Mouse (Mus musculus) midbrain, embryonic 10.5 days (tissue): ENCODE data around the gene Ugt1a8. TPM values are rescaled to one million over a fixed set of nuclear protein-coding genes. Genes with fewer than 3 reads are reported as not detected.

Experiments
- DNase-seq: peaks from one replicate; pipeline ENCODE4 v3.0.0-alpha.2; 2017; ENCODE audit warnings: low spot score
- H3K27ac ChIP-seq: fragments of 300-500 bp; sonication (generic); replicated peaks from 2 replicates; pipeline ENCODE4 v1.5.1; 2016; ENCODE audit warnings: mild to moderate bottlenecking
- H3K27me3 ChIP-seq: fragments of 300-500 bp; sonication (generic); 2 replicates; pipeline ENCODE4 v1.6.1; 2016; ENCODE audit warnings: low read depth, mild to moderate bottlenecking; ENCODE audit not compliant: poor library complexity, severe bottlenecking
- H3K36me3 ChIP-seq: fragments of 300-500 bp; sonication (generic); 2 replicates; pipeline ENCODE4 v1.6.1; 2016; ENCODE audit warnings: mild to moderate bottlenecking, moderate library complexity
- H3K4me1 ChIP-seq: fragments of 300-500 bp; sonication (generic); 2 replicates; pipeline ENCODE4 v1.6.1; 2016
- H3K4me3 ChIP-seq: fragments of 300-500 bp; sonication (generic); 2 replicates; pipeline ENCODE4 v1.5.1; 2016; ENCODE audit warnings: mild to moderate bottlenecking, moderate library complexity
- H3K9me3 ChIP-seq: fragments of 300-500 bp; sonication (generic); replicated peaks from 2 replicates; pipeline ENCODE4 v1.6.1; 2016; ENCODE audit warnings: mild to moderate bottlenecking
- WGBS: fragments of 180-500 bp; shearing (Covaris S2); methylation state at CpG from one replicate; pipeline ENCODE4 v1.1.7; 2016; 5-methylcytosine and 5-hydroxymethylcytosine counted together
- polyA plus RNA-seq: library from polyadenylated mRNA; unstranded; fragments of >200 nt; fragmentation: Nextera tagmentation; extraction: Ambion mirVana; gene quantifications from 2 replicates; pipeline ENCODE4 v1.2.1, GENCODE M21; 2016

Gene Ugt1a8
- polyA plus RNA-seq, 1 experiment from 2014 or later = not detected

DNA sequence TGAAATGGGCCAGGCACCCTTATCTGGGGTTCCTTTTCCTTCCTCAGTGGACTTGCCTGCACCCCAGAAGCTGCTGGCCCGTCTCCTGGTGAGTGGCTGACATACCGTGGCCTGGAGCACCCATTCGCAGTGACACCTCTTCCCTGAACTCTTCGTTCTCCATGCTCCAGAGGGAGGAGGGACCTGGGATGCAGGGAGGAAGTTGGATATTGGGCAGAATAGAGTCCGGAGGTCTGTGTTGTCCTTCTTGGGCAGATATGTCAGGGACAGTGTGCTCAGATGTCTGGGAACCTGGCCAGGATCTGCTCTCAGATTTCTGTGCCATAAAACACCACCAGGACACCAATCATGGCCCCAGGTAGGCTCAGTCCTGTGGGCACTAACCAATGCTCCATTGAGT, 152.5 kb downstream of the Ugt1a8 start:
- DNase-seq = no peak
- 77% methylated on average over 5 of the region's 5 CpGs for WGBS
- H3K4me3 ChIP-seq = no peak overlapping the region
- H3K9me3 ChIP-seq = peaks cover 98% of the 10 kb centered on the region
- H3K27ac ChIP-seq = no peak overlapping the region
- no peaks in the 10 kb centered on the region for H3K36me3 ChIP-seq
- no peaks in the 10 kb centered on the region for H3K4me1 ChIP-seq
- H3K27me3 ChIP-seq = no peaks in the 10 kb centered on the region

DNA sequence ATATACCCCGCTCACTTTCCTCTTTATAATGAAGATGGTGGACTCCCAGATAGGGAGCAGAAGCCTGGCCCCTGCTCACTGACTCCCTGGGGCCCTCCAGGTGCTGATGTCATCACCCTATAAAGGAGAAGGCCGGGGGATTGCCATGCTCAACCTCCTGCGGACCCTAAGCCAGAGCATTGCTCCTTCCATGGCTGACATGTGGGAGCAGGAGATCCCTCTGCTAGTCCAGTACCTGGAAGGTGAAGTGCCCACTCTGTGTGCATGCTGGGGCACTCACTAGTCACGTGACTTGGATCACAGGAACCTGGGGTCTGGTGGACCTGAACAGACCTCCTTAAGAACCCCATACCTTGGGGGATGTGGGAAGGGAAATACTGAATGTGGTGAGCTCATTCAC, 153.0 kb downstream of the Ugt1a8 start:
- H3K4me1 ChIP-seq = no peaks in the 10 kb centered on the region
- no peaks in the 10 kb centered on the region for H3K36me3 ChIP-seq
- H3K4me3 ChIP-seq = no peak overlapping the region
- WGBS = 77% methylated on average over 4 of the region's 4 CpGs
- no peaks in the 10 kb centered on the region for H3K27me3 ChIP-seq
- DNase-seq = no peak
- H3K27ac ChIP-seq = no peak overlapping the region
- H3K9me3 ChIP-seq = peaks cover 98% of the 10 kb centered on the region

DNA sequence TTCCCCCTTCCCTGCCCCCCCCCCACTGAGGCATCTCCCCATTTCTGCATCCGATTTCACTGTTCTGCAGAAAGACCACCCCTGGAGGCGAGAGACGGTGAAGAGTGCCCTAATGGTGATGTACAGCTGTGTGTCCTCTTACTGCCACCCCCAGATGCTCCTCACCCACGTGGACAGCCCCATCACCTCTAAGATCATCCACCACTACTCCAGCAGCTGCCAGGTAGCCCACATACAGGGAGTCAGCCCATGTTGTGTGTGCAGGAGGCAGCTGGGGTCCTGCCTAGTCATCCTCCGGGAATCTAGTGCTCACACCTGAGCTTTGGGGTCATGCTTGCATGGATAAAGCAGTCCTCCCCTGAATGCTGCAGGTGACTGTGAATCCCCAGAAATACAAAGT, 156.2 kb downstream of the Ugt1a8 start:
- Histone ChIP-seq H3K36me3 (no peaks in the 10 kb centered on the region), H3K9me3 (peaks cover 100% of the 10 kb centered on the region), H3K27ac (no peak overlapping the region), H3K4me3 (no peak overlapping the region), H3K27me3 (no peaks in the 10 kb centered on the region), H3K4me1 (no peaks in the 10 kb centered on the region)
- WGBS = 69% methylated on average over 5 of the region's 5 CpGs
- no peak for DNase-seq

DNA sequence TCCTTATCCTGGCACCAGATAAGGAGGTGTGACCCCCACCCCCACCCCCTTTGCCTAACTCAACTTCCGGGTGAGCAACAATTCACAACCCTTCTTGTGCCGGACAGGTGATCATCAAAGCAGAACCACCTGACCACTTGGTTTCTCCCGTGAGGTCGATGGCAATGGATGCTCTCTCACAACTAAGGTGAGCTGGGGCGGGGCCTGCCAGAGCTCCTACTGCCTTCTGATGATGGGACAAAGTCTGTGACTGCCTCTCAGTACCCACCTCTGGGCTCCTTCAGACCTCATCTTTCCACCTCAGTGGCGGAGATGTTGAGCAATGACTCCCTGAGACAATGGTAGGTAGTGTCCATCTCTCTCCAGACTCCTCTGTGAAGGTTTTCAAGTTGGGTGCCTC, 158.3 kb downstream of the Ugt1a8 start:
- Histone ChIP-seq H3K27ac (no peak overlapping the region), H3K36me3 (no peaks in the 10 kb centered on the region), H3K4me1 (no peaks in the 10 kb centered on the region), H3K27me3 (no peaks in the 10 kb centered on the region), H3K9me3 (peaks cover 100% of the 10 kb centered on the region), H3K4me3 (no peak overlapping the region)
- no peak for DNase-seq
- WGBS = 80% methylated on average over 6 of the region's 6 CpGs

DNA sequence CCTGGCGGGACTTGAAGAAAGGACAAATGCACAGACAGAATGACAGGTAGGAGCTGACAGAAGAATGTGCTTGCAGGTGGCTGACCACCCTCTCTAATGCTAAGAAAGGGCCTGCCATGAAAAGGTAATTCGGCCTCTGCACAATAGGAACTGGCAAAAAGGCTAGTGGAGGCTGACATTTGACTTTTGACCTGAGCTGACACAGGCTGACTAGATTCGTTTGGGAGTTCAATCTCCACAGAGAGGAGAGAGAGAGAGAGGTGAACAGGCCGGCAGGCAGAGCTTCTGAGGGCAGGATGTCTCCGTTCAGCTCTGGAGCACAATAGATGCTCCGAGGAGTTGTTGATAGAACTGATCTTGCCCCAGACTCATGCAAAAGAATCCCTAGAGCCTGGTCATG, 158.8 kb downstream of the Ugt1a8 start:
- no peak overlapping the region for H3K4me3 ChIP-seq
- no peak overlapping the region for H3K27ac ChIP-seq
- peaks cover 100% of the 10 kb centered on the region for H3K9me3 ChIP-seq
- H3K4me1 ChIP-seq = no peaks in the 10 kb centered on the region
- no peaks in the 10 kb centered on the region for H3K27me3 ChIP-seq
- H3K36me3 ChIP-seq = no peaks in the 10 kb centered on the region
- no peak for DNase-seq
- WGBS = 45% methylated on average over 6 of the region's 6 CpGs

DNA sequence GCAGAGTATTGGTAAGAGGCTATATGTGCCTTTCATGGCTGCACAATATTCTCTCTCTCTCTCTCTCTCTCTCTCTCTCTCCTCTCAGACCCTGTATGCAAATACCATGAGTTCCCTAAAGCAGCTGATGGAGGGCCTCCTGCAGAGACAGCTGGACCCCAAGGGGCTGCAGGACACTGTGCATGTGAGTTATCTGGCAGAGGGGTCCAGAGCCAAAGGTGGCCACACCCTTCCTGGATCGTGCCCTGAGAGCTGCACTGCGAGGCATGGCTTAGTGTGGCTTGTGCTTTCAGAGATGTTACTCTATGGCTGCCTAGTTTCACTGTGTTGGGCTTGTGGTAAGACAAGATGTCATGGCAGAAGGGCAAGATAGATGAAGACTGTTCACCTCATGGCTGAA, 160.0 kb downstream of the Ugt1a8 start:
- no peak overlapping the region for H3K4me3 ChIP-seq

DNA sequence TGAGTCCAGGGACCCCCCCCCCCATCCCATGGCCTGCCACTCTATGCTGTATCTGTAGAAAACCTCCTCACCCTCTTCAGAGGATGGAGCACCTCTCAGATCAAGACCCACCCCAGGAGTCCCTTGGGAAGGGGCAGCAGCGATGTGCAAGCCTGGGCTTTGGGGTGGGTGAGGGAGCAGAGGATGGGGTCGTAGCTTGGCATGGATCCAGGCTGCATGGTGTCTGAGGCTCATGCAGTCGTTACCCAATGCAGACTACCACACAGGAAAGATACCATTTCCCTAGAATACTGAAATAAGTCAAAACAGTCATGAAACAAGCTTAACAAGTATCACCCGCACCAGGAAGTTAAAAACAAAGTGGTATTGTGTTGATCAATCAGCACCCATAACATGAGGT, 161.0 kb downstream of the Ugt1a8 start:
- Histone ChIP-seq H3K4me1 (no peaks in the 10 kb centered on the region), H3K9me3 (peaks cover 98% of the 10 kb centered on the region), H3K36me3 (no peaks in the 10 kb centered on the region), H3K27me3 (no peaks in the 10 kb centered on the region), H3K27ac (no peak overlapping the region), H3K4me3 (no peak overlapping the region)
- WGBS = 78% methylated on average over 4 of the region's 4 CpGs
- DNase-seq = no peak

More for the DNA sequence above, 160.0 kb downstream of the Ugt1a8 start:
- 60% methylated on average over 2 of the region's 2 CpGs for WGBS
- no peaks in the 10 kb centered on the region for H3K27me3 ChIP-seq
- H3K4me1 ChIP-seq = no peaks in the 10 kb centered on the region
- H3K27ac ChIP-seq = no peak overlapping the region
- no peaks in the 10 kb centered on the region for H3K36me3 ChIP-seq
- DNase-seq = no peak
- H3K9me3 ChIP-seq = peaks cover 98% of the 10 kb centered on the region

DNA sequence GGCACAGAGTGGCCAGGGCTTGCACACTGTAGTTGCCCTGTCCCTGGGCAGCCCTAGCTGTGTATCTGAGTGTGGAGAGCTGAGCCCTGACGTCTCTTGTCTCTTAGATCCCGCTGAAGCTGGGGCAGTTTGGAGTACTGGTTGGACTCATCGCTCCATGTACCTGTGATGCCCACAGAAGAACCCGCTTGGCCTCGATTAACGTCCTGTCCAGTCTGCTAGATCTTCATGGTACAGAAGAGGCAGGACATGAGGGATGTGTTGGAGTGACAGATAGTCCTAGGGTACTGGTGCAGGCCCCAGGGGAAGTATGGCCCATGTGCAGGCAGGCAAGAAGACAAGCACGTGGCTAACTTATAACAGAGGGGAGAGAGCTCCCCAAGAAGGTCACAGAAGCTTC, 162.0 kb downstream of the Ugt1a8 start:
- 82% methylated on average over 7 of the region's 7 CpGs for WGBS
- Histone ChIP-seq H3K4me1 (no peaks in the 10 kb centered on the region), H3K9me3 (peaks cover 98% of the 10 kb centered on the region), H3K4me3 (no peak overlapping the region), H3K36me3 (no peaks in the 10 kb centered on the region), H3K27me3 (no peaks in the 10 kb centered on the region), H3K27ac (no peak overlapping the region)
- DNase-seq = no peak

DNA sequence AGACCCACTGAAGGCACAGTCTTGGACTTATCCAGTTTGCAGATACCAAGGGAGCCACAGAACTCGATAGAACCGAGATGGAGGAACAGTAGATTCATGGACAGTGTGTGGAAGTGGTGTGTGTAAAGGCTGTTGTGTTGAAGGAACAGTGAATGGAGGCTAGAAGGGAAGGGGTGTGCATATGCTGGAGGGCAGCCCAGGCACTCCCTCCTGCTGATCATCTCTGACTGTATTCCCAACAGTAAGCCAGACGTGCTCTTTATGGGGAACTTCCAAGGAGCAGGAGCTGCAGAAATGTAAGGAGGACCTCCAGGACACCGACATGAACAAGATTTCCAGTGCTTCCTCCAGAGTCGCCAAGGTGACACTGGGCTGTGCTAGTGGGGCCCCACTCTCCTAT, 162.4 kb downstream of the Ugt1a8 start:
- H3K4me1 ChIP-seq = no peaks in the 10 kb centered on the region
- 82% methylated on average over 5 of the region's 5 CpGs for WGBS
- H3K27ac ChIP-seq = no peak overlapping the region
- H3K27me3 ChIP-seq = no peaks in the 10 kb centered on the region
- H3K9me3 ChIP-seq = peaks cover 98% of the 10 kb centered on the region
- no peak overlapping the region for H3K4me3 ChIP-seq
- H3K36me3 ChIP-seq = no peaks in the 10 kb centered on the region
- DNase-seq = no peak

DNA sequence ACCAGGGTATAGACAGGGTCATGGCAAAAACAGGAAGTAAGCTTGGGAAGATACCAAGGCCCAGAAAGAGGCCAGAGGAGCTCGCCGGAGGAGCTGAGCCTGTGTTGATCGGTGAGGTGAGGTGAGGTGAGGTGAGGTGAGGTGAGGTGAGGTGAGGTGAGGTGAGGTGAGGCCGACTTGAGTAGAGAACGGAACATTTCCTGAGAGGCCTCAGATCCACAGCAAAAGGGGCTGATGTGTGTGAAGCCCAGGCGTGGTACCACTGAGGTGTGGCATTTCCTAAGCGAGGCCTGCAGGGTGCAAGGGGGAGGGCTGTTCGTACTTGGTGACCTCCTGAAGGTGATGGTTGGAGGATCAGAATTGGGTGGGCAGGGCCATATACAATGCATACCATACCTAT, 165.5 kb downstream of the Ugt1a8 start:
- H3K4me3 ChIP-seq = no peak overlapping the region
- peaks cover 98% of the 10 kb centered on the region for H3K9me3 ChIP-seq
- no peak for DNase-seq
- H3K36me3 ChIP-seq = no peaks in the 10 kb centered on the region
- no peak overlapping the region for H3K27ac ChIP-seq
- no peaks in the 10 kb centered on the region for H3K27me3 ChIP-seq
- WGBS = 75% methylated on average over 8 of the region's 8 CpGs
- no peaks in the 10 kb centered on the region for H3K4me1 ChIP-seq

DNA sequence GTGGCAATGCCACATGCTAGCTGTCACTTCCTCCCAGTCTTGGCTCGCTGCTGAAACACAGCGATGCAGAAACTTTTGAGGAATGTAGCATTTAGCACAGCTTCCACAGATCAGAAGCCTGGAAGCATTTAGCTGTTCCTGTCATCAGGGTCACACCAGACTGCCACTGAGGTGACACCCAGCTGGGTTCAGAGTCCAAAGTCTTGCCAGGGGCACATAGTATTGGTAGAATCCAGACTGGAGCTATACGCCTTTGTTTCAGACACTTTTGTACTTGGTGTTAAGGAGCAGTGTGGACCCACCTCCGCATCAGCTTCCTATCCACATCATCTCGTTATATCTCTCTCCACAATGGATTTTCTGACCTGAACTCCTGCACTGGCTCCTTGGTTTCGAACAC, 165.9 kb downstream of the Ugt1a8 start:
- H3K4me1 ChIP-seq = no peaks in the 10 kb centered on the region
- H3K27ac ChIP-seq = no peak overlapping the region
- no peaks in the 10 kb centered on the region for H3K27me3 ChIP-seq
- no peaks in the 10 kb centered on the region for H3K36me3 ChIP-seq
- 76% methylated on average over 6 of the region's 6 CpGs for WGBS
- no peak for DNase-seq
- no peak overlapping the region for H3K4me3 ChIP-seq
- peaks cover 98% of the 10 kb centered on the region for H3K9me3 ChIP-seq

DNA sequence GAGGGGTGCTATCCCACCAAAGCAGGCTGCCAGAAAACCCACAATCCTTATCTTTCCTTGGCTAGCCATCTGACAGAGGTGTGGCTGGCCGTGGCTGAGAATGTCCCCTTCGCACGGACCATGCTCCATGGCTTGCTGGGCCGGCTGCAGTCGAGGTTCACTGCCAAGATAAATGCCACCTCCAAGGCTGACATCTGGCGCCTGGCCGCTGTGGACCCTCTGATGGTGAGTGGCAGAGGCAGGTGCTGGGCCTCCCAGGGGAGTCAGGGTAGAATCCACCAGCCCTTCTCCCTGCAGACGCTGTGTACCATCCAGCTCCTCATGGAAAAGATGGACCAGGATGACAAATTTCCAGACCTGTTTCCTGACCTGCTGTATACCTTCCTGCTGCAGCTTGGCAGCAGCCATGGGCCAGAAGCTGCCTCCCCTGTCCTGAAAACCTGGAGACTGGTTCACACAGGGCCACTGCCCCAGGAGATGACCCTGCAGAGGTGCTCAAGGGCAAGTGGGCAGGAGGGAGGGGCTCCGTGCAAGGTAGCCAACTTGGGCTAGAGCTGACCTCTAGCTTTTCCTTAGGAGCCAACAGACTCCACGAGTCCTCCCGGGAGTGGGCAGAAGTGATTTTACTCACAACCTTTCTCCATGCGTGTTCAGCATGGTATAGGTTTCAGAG, 167.3 kb downstream of the Ugt1a8 start:
- peaks cover 97% of the 10 kb centered on the region for H3K9me3 ChIP-seq
- no peaks in the 10 kb centered on the region for H3K4me1 ChIP-seq
- H3K4me3 ChIP-seq = no peak overlapping the region
- no peak for DNase-seq
- WGBS = 90% methylated on average over 12 of the region's 12 CpGs
- H3K27me3 ChIP-seq = no peaks in the 10 kb centered on the region
- peaks cover 7% of the 10 kb centered on the region for H3K36me3 ChIP-seq
- H3K27ac ChIP-seq = no peak overlapping the region

DNA sequence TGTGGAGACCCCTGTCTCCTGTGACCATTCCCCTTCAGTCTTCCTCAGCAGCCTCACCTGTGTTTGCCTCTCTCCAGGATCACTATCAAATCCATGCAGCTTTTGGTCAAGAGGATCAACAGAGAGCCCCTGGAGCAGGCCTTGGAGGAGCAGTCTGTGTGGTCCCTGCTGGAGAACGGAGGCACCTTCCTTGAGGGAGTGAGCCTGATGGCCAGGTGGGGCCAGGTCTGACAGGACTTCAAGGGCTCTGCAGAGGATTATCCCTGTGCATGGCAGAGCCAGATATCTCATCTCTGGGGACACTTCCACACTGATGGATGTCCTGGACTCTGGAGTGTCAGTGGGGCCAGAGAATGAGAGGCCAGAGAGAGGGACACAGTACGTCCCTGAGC, 167.8 kb downstream of the Ugt1a8 start:
- WGBS = 55% methylated on average over 2 of the region's 2 CpGs
- Histone ChIP-seq H3K4me3 (no peak overlapping the region), H3K27me3 (no peaks in the 10 kb centered on the region), H3K4me1 (no peaks in the 10 kb centered on the region), H3K9me3 (peaks cover 97% of the 10 kb centered on the region), H3K27ac (no peak overlapping the region), H3K36me3 (peaks cover 13% of the 10 kb centered on the region)
- no peak for DNase-seq
